Mouse (Mus musculus) neural tube, embryonic 10.5 days (tissue): ENCODE measurements around the gene Med13l.
"Not testable (repeated sequence)": the region's sequence is repeated elsewhere in the genome, so short reads cannot be mapped to it uniquely, and the experiment has no call there.

ENCODE experiments used
- DNase-seq: peaks from one replicate; pipeline ENCODE4 v3.0.0-alpha.2; 2017; ENCODE audit warnings: low spot score; ENCODE audit errors: extremely low spot score

Gene Med13l

GRCm38 (mm10) chr5:118623797-118624196 is 63.3 kb downstream of the Med13l start:
- no peak for DNase-seq

- no peak for DNase-seq
Observed at GRCm38 (mm10) chr5:118627630-118628029, 67.2 kb downstream of the Med13l start.

GRCm38 (mm10) chr5:118628211-118628610 is 67.7 kb downstream of the Med13l start:
- no peak for DNase-seq

GRCm38 (mm10) chr5:118632346-118632745 is 71.9 kb downstream of the Med13l start:
- DNase-seq, result no peak

- DNase-seq, result no peak
Observed at GRCm38 (mm10) chr5:118633106-118633505, 72.6 kb downstream of the Med13l start.

- no peak for DNase-seq
Observed at GRCm38 (mm10) chr5:118635476-118636187, 75.2 kb downstream of the Med13l start.

GRCm38 (mm10) chr5:118636399-118637369 is 76.2 kb downstream of the Med13l start:
- no peak for DNase-seq

GRCm38 (mm10) chr5:118637931-118638330 is 77.5 kb downstream of the Med13l start:
- DNase-seq, result no peak

GRCm38 (mm10) chr5:118638534-118639109 is 78.1 kb downstream of the Med13l start:
- DNase-seq, result no peak

GRCm38 (mm10) chr5:118639117-118639707 is 78.7 kb downstream of the Med13l start:
- DNase-seq, result no peak

- DNase-seq, result no peak
Observed at GRCm38 (mm10) chr5:118644041-118644440, 83.6 kb downstream of the Med13l start.

- DNase-seq, result no peak
Observed at GRCm38 (mm10) chr5:118644511-118644910, 84.0 kb downstream of the Med13l start.

- DNase-seq, result no peak
Observed at GRCm38 (mm10) chr5:118645196-118645805, 84.8 kb downstream of the Med13l start.

- no peak for DNase-seq
Observed at GRCm38 (mm10) chr5:118646897-118647296, 86.4 kb downstream of the Med13l start.

- DNase-seq, result no peak
Observed at GRCm38 (mm10) chr5:118647384-118647783, 86.9 kb downstream of the Med13l start.

- DNase-seq, result no peak
Observed at GRCm38 (mm10) chr5:118649215-118650006, 88.9 kb downstream of the Med13l start.

GRCm38 (mm10) chr5:118650007-118650548 is 89.6 kb downstream of the Med13l start:
- DNase-seq, result no peak

- no peak for DNase-seq
Observed at GRCm38 (mm10) chr5:118650746-118651145, 90.3 kb downstream of the Med13l start.

GRCm38 (mm10) chr5:118652611-118653010 is 92.1 kb downstream of the Med13l start:
- DNase-seq, result no peak

- not testable (repeated sequence) for DNase-seq
Observed at GRCm38 (mm10) chr5:118653119-118653518, 92.6 kb downstream of the Med13l start.
